Mouse (Mus musculus) left cerebral cortex, postnatal 14 days (tissue): Measurements from ENCODE around the gene Fryl. TPM values are rescaled to one million over a fixed set of nuclear protein-coding genes. Genes with fewer than 3 reads are reported as not detected.
"Not testable (repeated sequence)": the region's sequence is repeated elsewhere in the genome, so short reads cannot be mapped to it uniquely, and the experiment has no call there.

Source experiments
- DNase-seq, 2 experiments: peaks; one replicate each; pipeline ENCODE4 v3.0.0; 2021 to 2022; ENCODE audit warnings: low spot score in 2 of 2, mixed read lengths in 1 of 2
- intact Hi-C: fragments of 180-260 bp; cut with DNase I; formaldehyde crosslinking; loops from one replicate; pipeline ENCODE4 v1.15.1; 2025
- total RNA-seq, 2 experiments: library from RNA; stranded (reverse); gene quantifications; 2 replicates each; pipeline ENCODE4 v1.2.3; 2021

Gene Fryl
- total RNA-seq, 2 experiments from 2014 or later, result 48.3 to 49.7 TPM

DNA sequence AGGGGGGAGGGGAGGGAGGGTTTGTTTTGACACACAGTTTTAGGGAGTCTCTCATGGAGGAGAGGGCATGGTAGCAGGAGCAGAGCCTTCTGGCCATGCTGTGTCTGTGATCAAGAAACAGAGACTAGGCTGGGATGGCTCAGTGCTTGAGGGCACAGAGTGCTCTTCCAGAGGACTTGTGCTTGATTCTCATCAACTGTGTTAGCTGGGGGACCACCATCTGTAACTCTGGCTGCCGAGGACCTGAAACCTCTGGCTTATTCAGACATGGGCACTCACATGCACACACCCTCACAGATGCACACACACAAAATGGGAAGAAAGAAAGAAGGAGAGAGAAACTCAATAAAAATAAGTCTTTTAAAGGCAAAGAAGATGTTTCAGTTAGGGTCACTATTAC, 257.9 kb downstream of the Fryl start:
- not testable (repeated sequence) for DNase-seq
- intact Hi-C loops, result loop anchor here (5.0 kb wide), 1 partner anchor 401 kb away; no protein-coding TSS in a partner anchor

DNA sequence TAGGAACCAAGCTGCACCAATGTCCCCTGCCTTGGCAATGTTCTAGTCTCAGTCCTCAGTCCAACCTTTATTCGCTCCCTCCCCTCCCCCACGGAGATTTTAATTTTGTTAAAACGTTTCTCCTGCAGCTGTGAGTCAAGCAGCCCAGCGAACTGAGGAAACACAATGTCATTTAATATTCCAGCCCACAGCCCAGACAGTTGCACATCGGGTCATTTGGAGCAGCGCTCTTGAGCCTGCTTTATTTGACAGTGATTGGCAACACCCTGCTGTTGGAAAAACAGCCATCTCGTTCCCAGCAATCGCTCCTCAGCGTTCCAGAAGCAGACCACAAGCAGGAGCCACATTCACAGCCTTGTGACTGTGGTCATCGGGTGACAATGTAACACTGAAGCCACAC, 261.0 kb downstream of the Fryl start:
- intact Hi-C loops, result loop anchor here (5.0 kb wide), 1 partner anchor 398 kb away; no protein-coding TSS in a partner anchor
- no peak for DNase-seq

DNA sequence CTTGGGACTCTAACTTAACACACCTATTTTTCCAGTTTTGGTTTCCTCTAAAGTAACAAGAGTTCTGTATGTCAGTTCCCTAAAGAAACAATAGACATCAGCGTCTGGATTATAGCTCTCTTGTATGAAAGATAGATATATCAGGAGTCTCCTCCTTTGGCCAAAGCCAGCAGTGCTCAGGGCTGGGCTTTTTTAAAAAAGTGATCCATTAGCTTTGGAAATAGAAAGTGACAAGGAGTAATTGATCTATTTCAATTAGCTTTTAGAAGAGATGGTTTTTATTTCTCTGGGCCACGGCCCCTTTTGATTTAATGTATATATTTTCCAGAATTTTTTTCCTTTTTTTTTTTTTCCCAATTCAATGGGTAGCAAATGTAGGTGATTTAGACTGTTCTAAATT, 261.5 kb downstream of the Fryl start:
- DNase-seq, result no peak
- intact Hi-C loops, result loop anchor here (5.0 kb wide), 1 partner anchor 398 kb away; no protein-coding TSS in a partner anchor

DNA sequence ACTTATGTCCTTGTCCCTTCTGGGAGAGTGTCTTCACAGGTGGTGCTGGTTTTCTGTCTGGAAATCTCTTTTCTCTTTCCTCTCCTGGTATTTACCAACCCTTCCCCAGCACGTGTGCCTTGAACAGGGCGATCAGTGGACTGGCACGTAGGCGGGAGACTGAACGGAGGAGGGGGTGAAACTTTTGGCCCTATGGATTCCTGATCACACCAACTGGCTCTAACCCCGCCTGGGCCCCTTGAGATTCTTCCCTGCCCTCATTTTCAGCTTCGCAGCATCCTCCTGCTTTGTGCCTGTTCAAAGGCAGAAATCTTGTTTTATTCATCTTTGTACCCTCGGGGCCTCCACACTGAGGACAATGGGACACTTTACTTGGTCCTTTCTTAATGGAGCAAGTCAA, 262.0 kb downstream of the Fryl start:
- intact Hi-C loops, result no loop called here
- DNase-seq, result no peak

DNA sequence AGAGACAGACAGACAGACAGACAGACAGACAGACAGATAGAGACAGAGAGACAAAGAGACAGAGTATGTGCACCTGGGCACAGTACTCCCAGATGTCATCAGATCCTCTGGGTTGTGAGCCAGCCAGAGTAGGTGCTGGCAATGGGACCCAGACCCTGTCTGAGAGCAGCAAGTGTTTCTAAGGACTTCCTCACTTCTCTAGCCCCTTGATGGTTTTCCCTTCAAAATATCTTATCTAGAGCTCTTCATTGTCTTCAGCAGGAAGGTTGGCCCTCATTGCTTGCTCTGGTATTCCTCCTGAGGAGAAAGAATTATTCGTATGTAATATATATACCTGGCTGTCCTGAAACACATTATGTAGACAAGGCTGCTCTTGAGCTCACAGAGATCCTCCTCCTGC, 263.9 kb downstream of the Fryl start:
- DNase-seq, result no peak
- intact Hi-C loops, result no loop called here

DNA sequence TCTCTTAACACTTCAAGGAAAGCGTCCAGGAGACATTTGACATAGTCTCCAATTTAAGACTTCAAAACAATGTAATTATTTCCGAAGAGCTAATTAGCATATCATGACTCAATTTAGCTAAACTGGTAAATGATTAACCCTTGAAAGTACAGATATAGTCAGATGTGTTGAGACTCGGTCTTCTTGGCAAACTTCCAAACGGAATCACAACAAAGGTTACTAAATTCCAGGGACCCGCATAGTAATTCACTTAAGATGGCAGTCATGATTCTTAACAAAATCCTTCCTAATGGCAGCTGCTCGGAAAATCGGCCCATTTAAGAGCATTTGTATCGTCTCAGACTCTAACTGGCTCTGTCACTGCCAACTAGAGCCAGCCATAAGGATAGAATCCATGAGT, 266.7 kb downstream of the Fryl start:
- intact Hi-C loops, result no loop called here
- no peak for DNase-seq

DNA sequence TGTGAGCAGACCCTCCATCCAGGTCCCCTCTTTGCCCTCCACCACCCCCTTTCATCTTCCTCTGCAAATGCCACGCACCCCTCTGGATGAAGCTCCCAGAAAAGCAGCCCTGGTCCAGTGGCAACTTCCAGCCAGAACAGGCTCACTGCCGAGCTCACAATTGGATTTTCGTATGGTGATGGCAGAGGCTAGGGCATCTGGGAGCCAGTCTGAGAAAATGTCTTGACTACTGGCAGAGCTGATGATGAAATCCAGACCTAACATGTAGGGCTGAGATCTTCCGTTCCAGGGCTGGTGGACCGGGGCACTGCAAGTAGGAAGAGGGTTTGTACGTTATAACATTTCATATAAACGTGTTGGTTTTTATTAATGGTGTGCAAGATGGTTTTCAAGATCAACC, 268.6 kb downstream of the Fryl start:
- DNase-seq, result no peak
- intact Hi-C loops, result no loop called here

DNA sequence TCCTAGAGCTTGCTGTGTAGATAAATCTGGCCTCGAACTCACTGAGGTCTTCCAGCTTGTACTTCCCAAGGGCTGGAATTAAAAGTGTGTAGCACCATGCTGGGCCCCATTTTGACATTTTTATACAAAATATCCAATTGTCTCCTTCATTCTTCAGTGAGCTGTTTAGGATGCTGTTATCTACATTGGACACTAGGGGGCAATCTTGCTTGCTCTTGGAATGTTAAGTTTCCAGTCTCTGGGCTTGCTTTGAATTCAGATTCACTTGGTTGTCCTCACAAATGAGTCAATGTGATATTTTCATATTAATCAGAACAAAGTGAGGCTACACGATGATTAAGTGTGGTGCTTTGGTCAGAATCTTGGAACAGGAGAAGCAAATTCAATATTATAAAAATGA, 272.3 kb downstream of the Fryl start:
- DNase-seq, result peak; percentile 44 to 62
- intact Hi-C loops, result loop anchor here (1.0 to 2.0 kb wide), 2 partner anchors 87 to 399 kb away; no protein-coding TSS in a partner anchor

DNA sequence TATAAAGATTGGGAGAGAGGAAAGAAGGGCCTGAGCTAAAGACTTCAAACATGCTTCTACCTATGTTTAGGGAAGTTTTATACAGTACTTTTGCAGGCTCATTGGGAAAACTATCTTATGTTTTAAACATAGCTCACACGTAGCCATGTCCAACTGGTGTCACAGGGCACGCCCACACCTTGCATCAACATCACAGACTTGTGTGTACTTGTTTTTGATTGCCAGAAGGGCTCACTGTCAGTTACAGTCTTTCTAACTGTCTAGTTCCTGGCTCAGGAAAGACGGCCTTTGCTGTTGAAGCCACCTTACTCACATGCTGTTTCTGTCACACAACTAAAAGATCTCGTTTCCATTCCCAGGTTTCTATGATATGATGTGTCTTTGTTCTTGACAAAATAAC, 279.9 kb downstream of the Fryl start:
- intact Hi-C loops, result no loop called here
- no peak for DNase-seq

DNA sequence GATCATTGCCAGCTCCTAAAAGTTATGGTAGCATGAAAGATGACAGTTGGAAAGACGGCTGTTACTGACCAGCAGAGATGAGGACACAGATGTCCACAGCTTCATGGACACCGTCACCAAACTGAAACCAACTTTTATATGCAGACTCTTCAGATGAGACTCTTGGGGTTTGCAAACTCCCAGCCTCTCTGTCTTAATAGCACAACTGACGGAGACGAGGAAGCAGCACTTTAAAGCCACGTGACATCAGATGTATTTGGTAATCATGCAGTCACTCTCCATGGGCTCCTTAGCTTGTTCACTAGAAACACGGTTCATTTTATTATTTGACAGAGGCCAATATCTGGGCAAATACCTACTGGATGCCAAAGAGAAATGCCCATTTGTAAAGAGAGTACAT, 280.4 kb downstream of the Fryl start:
- DNase-seq, result no peak
- intact Hi-C loops, result no loop called here

DNA sequence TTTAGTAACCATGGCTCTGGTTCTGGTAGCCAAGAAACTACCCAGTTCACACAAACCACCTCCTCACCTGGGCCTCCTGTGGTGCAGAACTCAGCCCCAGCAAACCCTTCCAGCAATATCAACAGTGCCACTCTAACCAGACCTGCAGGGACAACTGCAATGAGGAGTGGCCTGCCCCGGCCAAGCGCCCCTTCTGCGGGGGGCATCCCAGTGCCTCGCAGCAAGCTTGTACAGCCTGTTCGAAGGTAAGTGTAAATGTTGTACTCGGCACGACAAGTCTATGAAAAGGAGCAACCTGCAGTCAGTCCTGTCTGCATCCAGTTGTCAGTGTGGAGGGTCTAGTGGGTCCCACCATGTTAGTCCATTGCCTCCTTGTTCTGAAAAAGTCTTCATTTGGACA, 281.8 kb downstream of the Fryl start, which contains the start of gene Gm10135:
Gene Gm10135 (minus strand): TSS at position 101 of the 400 bp plus-strand sequence.
- intact Hi-C loops, result no loop called here
- no peak for DNase-seq

DNA sequence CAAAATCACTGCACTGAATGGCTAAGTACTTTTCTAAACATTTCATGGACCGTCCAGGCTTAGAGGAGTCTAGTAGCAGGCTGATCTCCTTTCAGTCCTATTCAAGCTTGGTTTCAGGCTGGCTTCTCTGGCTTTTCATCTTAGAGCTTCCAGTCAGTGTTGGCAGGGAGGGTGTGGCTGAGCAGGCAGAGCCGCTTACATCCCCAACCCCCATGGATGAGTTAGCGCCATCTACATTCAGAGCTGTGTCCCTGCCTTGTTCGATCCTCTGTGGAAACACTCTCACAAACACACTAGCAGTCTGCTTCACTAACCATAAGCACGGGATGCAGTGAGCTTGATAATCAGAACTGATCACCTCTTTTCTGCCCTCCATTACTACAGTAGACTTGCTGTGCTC, 283.5 kb downstream of the Fryl start:
- intact Hi-C loops, result no loop called here

DNA sequence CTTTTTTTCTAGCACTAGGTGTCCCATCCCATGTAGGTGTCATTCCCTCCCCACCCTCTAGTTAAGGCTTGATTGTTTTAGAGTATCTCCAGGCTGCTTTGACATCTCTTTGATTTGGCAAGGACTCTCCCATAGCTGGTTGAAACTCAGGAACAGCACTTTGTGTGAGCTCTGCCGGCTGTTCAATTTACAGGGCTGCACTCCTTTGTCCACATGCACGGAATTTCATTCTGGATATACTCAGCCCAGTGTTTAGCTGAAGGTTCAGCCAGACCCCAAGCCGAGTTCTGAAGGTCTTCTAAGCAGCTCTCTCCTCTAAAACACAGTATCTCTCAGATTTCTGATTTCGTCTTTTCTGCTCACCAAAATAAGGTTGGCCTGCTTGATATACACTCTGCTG, 284.0 kb downstream of the Fryl start:
- no peak for DNase-seq
- intact Hi-C loops, result no loop called here

More for the DNA sequence above, 283.5 kb downstream of the Fryl start:
- DNase-seq, result peak in 1 of 2 experiments; percentile 20

Other genes starting within 250 kb of the Fryl start
- gene Slc10a4, start 249.7 kb downstream of the Fryl start, total RNA-seq, result 1 to 10 TPM; 1.1 to 2.9 TPM
- gene Ociad1, start 36.2 kb upstream of the Fryl start, total RNA-seq, result 100 to 1,000 TPM; 389 to 400 TPM
- gene Ociad2, start 84.4 kb upstream of the Fryl start, total RNA-seq, result 100 to 1,000 TPM in 1 of 2 experiments, 10 to 100 TPM in 1; 88.3 to 110 TPM
- 1 to 10 TPM; 4.0 to 6.4 TPM for gene Cwh43, start 149.5 kb upstream of the Fryl start, total RNA-seq
- gene Dcun1d4, start 224.4 kb upstream of the Fryl start, total RNA-seq, result 100 to 1,000 TPM; 120 to 125 TPM